Mouse (Mus musculus) MEL (cell line): ENCODE data around the gene Zranb3. TPM values are rescaled to one million over a fixed set of nuclear protein-coding genes. Genes with fewer than 3 reads are reported as not detected.

Experiments
- DNase-seq: peaks from one replicate; pipeline ENCODE4 v3.0.0; 2011; ENCODE audit warnings: low read depth, low spot score
- H3K27ac ChIP-seq: 2 replicates; pipeline ENCODE4 v1.5.1; 2012; ENCODE audit warnings: low read depth, mild to moderate bottlenecking, control low read depth, low read length, moderate library complexity; ENCODE audit not compliant: control insufficient read depth
- H3K27me3 ChIP-seq, 2 experiments: fragments of 150-350 bp in 1 of 2; sonication (generic) in 1 of 2; 2 replicates each; pipeline ENCODE4 v1.6.1; 2012; ENCODE audit warnings: low read length in 2 of 2, mild to moderate bottlenecking in 2 of 2, improper control_type of control experiment in 1 of 2, moderate library complexity in 1 of 2; ENCODE audit not compliant: insufficient read depth in 2 of 2, control insufficient read depth in 1 of 2
- H3K36me3 ChIP-seq, 2 experiments: 2 replicates each; pipeline ENCODE4 v1.6.1; 2012 to 2014; ENCODE audit warnings: low read length in 2 of 2, improper control_type of control experiment in 1 of 2, inconsistent platforms in 1 of 2, mild to moderate bottlenecking in 1 of 2; ENCODE audit not compliant: insufficient read depth in 2 of 2, control insufficient read depth in 1 of 2
- H3K4me1 ChIP-seq, 2 experiments: fragments of 150-350 bp in 1 of 2; sonication (generic) in 1 of 2; 2 replicates each; pipeline ENCODE4 v1.6.1; 2012; ENCODE audit warnings: low read length in 2 of 2, improper control_type of control experiment in 1 of 2, mild to moderate bottlenecking in 1 of 2; ENCODE audit not compliant: insufficient read depth in 2 of 2, control insufficient read depth in 1 of 2
- H3K4me3 ChIP-seq, 2 experiments: fragments of 150-350 bp in 1 of 2; sonication (generic) in 1 of 2; 2 replicates each; pipeline ENCODE4 v1.5.1; 2012; ENCODE audit warnings: low read depth in 2 of 2, low read length in 2 of 2, mild to moderate bottlenecking in 2 of 2, moderate library complexity in 2 of 2, control low read depth in 1 of 2, improper control_type of control experiment in 1 of 2; ENCODE audit not compliant: control insufficient read depth in 1 of 2, insufficient read depth in 1 of 2
- H3K79me2 ChIP-seq: 2 replicates; pipeline ENCODE4 v1.6.1; 2012; ENCODE audit warnings: mild to moderate bottlenecking, low read length, moderate library complexity; ENCODE audit not compliant: control insufficient read depth, poor library complexity, insufficient read depth
- H3K9ac ChIP-seq: 2 replicates; pipeline ENCODE4 v1.6.1; 2012; ENCODE audit warnings: low read depth, mild to moderate bottlenecking, control low read depth, low read length, moderate library complexity; ENCODE audit not compliant: control insufficient read depth, poor library complexity, severe bottlenecking
- H3K9me3 ChIP-seq: fragments of 150-350 bp; sonication (generic); replicated peaks from 2 replicates; pipeline ENCODE4 v1.6.1; 2012; ENCODE audit warnings: mild to moderate bottlenecking, low read length, improper control_type of control experiment, moderate library complexity; ENCODE audit not compliant: insufficient read depth
- BHLHE40 ChIP-seq: IDR thresholded peaks from 2 replicates; pipeline ENCODE4 v1.6.1; 2012; ENCODE audit warnings: low read depth, mild to moderate bottlenecking, inconsistent platforms, low read length, improper control_type of control experiment, borderline replicate concordance
- E2F4 ChIP-seq: IDR thresholded peaks from 2 replicates; pipeline ENCODE4 v1.6.1; 2011; ENCODE audit warnings: low read depth, low read length, improper control_type of control experiment, borderline replicate concordance
- GATA1 ChIP-seq: IDR thresholded peaks from 2 replicates; pipeline ENCODE4 v1.6.1; 2011; ENCODE audit warnings: low read depth, low read length, improper control_type of control experiment
- HCFC1 ChIP-seq: IDR thresholded peaks from 2 replicates; pipeline ENCODE4 v1.6.1; 2012; ENCODE audit warnings: low read depth, mild to moderate bottlenecking, inconsistent platforms, low read length, improper control_type of control experiment, moderate library complexity
- JUND ChIP-seq: IDR thresholded peaks from 2 replicates; pipeline ENCODE4 v1.6.1; 2011; ENCODE audit warnings: low read depth, mild to moderate bottlenecking, improper control_type of control experiment, low read length
- KAT2A ChIP-seq: conservative IDR thresholded peaks from 2 replicates; pipeline ENCODE4 v1.6.1; 2012; ENCODE audit warnings: low read depth, low read length, improper control_type of control experiment, inconsistent platforms
- MAFK ChIP-seq: IDR thresholded peaks from 2 replicates; pipeline ENCODE4 v1.6.1; 2011; ENCODE audit warnings: low read depth, mild to moderate bottlenecking, low read length, improper control_type of control experiment, borderline replicate concordance
- MAX ChIP-seq: IDR thresholded peaks from 2 replicates; pipeline ENCODE4 v1.6.1; 2011; ENCODE audit warnings: low read length, improper control_type of control experiment
- MAZ ChIP-seq: IDR thresholded peaks from 2 replicates; pipeline ENCODE4 v1.6.1; 2012; ENCODE audit warnings: low read depth, mild to moderate bottlenecking, inconsistent platforms, low read length, improper control_type of control experiment
- MEF2A ChIP-seq: IDR thresholded peaks from 2 replicates; pipeline ENCODE4 v1.6.1; 2014; ENCODE audit warnings: low read depth, mild to moderate bottlenecking, inconsistent platforms, low read length, improper control_type of control experiment; ENCODE audit not compliant: poor library complexity, insufficient replicate concordance, severe bottlenecking; ENCODE audit errors: extremely low read depth
- MYB ChIP-seq: IDR thresholded peaks from 2 replicates; pipeline ENCODE4 v1.6.1; 2011; ENCODE audit warnings: mild to moderate bottlenecking, low read depth, low read length, improper control_type of control experiment
- MYC ChIP-seq: IDR thresholded peaks from 2 replicates; pipeline ENCODE4 v1.6.1; 2011; ENCODE audit warnings: low read depth, mild to moderate bottlenecking, low read length, improper control_type of control experiment, moderate library complexity
- NELFE ChIP-seq: IDR thresholded peaks from 2 replicates; pipeline ENCODE4 v1.6.1; 2011; ENCODE audit warnings: low read depth, low read length, improper control_type of control experiment
- NRF1 ChIP-seq: IDR thresholded peaks from 2 replicates; pipeline ENCODE4 v1.6.1; 2014; ENCODE audit warnings: low read depth, mild to moderate bottlenecking, inconsistent platforms, low read length, improper control_type of control experiment, moderate library complexity; ENCODE audit not compliant: poor library complexity, insufficient read depth, severe bottlenecking
- POLR2AphosphoS2 ChIP-seq: IDR thresholded peaks from 2 replicates; pipeline ENCODE4 v1.6.1; 2011; ENCODE audit warnings: low read length, improper control_type of control experiment
- POLR2AphosphoS5 ChIP-seq: IDR thresholded peaks from 2 replicates; pipeline ENCODE4 v1.6.1; 2012; ENCODE audit warnings: low read depth, borderline replicate concordance, mild to moderate bottlenecking, inconsistent platforms, low read length, moderate library complexity, mixed read lengths
- RAD21 ChIP-seq: IDR thresholded peaks from 2 replicates; pipeline ENCODE4 v1.6.1; 2011; ENCODE audit warnings: mild to moderate bottlenecking, low read depth, low read length, improper control_type of control experiment
- RCOR1 ChIP-seq: IDR thresholded peaks from 2 replicates; pipeline ENCODE4 v1.6.1; 2012; ENCODE audit warnings: low read depth, mild to moderate bottlenecking, inconsistent platforms, low read length, improper control_type of control experiment
- SIN3A ChIP-seq: IDR thresholded peaks from 2 replicates; pipeline ENCODE4 v1.6.1; 2012; ENCODE audit warnings: low read length, improper control_type of control experiment, inconsistent platforms
- SMC3 ChIP-seq: IDR thresholded peaks from 2 replicates; pipeline ENCODE4 v1.6.1; 2011; ENCODE audit warnings: low read depth, low read length, improper control_type of control experiment
- TAL1 ChIP-seq: IDR thresholded peaks from 2 replicates; pipeline ENCODE4 v1.6.1; 2012; ENCODE audit warnings: mild to moderate bottlenecking, inconsistent platforms, low read length, moderate library complexity, mixed read lengths
- TBP ChIP-seq: IDR thresholded peaks from 2 replicates; pipeline ENCODE4 v1.8.0; 2011; ENCODE audit warnings: low read depth, low read length, improper control_type of control experiment
- TCF12 ChIP-seq: IDR thresholded peaks from 2 replicates; pipeline ENCODE4 v1.6.1; 2014; ENCODE audit warnings: low read depth, mild to moderate bottlenecking, inconsistent platforms, low read length, improper control_type of control experiment, moderate library complexity
- UBTF ChIP-seq: IDR thresholded peaks from 2 replicates; pipeline ENCODE4 v1.6.1; 2012; ENCODE audit warnings: low read depth, mild to moderate bottlenecking, inconsistent platforms, low read length, improper control_type of control experiment, moderate library complexity, borderline replicate concordance; ENCODE audit not compliant: insufficient read depth
- USF1 ChIP-seq: IDR thresholded peaks from 2 replicates; pipeline ENCODE4 v1.6.1; 2014; ENCODE audit warnings: low read depth, mild to moderate bottlenecking, inconsistent platforms, low read length, improper control_type of control experiment, moderate library complexity
- USF2 ChIP-seq, 2 experiments: IDR thresholded peaks; 2 replicates each; pipeline ENCODE4 v1.6.1; 2011 to 2012; ENCODE audit warnings: improper control_type of control experiment in 2 of 2, low read length in 2 of 2, borderline replicate concordance in 1 of 2, inconsistent platforms in 1 of 2, low read depth in 1 of 2, mild to moderate bottlenecking in 1 of 2; ENCODE audit not compliant: insufficient read depth in 1 of 2
- ZC3H11A ChIP-seq: IDR thresholded peaks from 2 replicates; pipeline ENCODE4 v1.6.1; 2012; ENCODE audit warnings: low read depth, mild to moderate bottlenecking, inconsistent platforms, low read length, improper control_type of control experiment
- ZKSCAN1 ChIP-seq: IDR thresholded peaks from 2 replicates; pipeline ENCODE4 v1.6.1; 2012; ENCODE audit warnings: low read depth, mild to moderate bottlenecking, inconsistent platforms, low read length, improper control_type of control experiment, moderate library complexity
- ZMIZ1 ChIP-seq: IDR thresholded peaks from 2 replicates; pipeline ENCODE4 v1.6.1; 2012; ENCODE audit warnings: low read depth, mild to moderate bottlenecking, inconsistent platforms, low read length, improper control_type of control experiment, moderate library complexity
- ZNF384 ChIP-seq: IDR thresholded peaks from 2 replicates; pipeline ENCODE4 v1.6.1; 2012; ENCODE audit warnings: low read depth, mild to moderate bottlenecking, inconsistent platforms, low read length, improper control_type of control experiment
- polyA plus RNA-seq, 2 experiments: library from polyadenylated mRNA; stranded (reverse) in 1 of 2; unstranded in 1 of 2; fragments of >175 nt in 1 of 2; fragments of >200 nt in 1 of 2; gene quantifications; 2 replicates each; pipeline versions ENCODE4 v1.2.1 to v1.2.4; 2012; ENCODE audit warnings: low replicate concordance in 2 of 2, low read depth in 1 of 2; ENCODE audit not compliant: insufficient read length in 2 of 2, insufficient read depth in 1 of 2, missing spikeins in 1 of 2
- total RNA-seq: library from RNA; depleted of rRNA; stranded (reverse); fragments of 300-350 nt; gene quantifications from 2 replicates; pipeline ENCODE4 v1.2.3, GENCODE M21; 2012

The Zranb3 gene
- total and polyA plus RNA-seq, 3 experiments: 3.9 to 4.1 TPM; not detected in 1

DNA sequence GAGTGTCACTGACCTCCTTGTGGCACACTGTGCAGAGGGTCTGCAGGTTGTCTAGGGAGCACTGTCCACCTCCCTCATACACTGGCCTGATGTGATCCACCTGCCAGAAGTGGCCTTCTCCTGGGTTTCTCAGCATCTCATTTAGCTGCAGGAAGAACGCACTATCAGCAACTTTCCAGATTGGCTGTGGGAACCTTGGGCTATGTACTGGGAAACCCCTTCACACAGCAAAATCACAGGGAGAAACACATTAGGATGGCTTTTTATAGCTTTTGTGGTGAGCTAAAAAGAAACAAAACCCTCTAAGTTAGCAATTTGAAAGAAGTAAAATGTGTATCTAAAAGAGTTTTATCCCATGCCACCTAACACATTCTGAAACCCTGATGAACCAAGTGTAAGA is 146.3 kb downstream of the Zranb3 start:
- Histone ChIP-seq H3K4me1 (no peaks in the 10 kb centered on the region), H3K36me3 (no peaks in the 10 kb centered on the region), H3K27me3 (no peaks in the 10 kb centered on the region), H3K79me2 (no peaks in the 10 kb centered on the region), H3K9me3 (no peaks in the 10 kb centered on the region), H3K4me3 (no peak overlapping the region), H3K27ac (no peak overlapping the region), H3K9ac (no peak overlapping the region)
- TF ChIP-seq TAL1 (no peak), E2F4 (no peak), MAFK (no peak), JUND (no peak), MYC (no peak), MAZ (no peak), HCFC1 (no peak), MYB (no peak), USF2 (IDR thresholded peaks at IDR 0.05; ENCODE audit: borderline replicate concordance in 1 of 2, insufficient read depth in 1 of 2, low read depth in 1 of 2, low read length in 2 of 2) (no peak), TBP (no peak), NRF1 (no peak), POLR2AphosphoS2 (no peak), RAD21 (no peak), SMC3 (no peak), ZC3H11A (no peak), MAX (no peak), NELFE (no peak), SIN3A (no peak), ZNF384 (no peak)
- DNase-seq: no peak

DNA sequence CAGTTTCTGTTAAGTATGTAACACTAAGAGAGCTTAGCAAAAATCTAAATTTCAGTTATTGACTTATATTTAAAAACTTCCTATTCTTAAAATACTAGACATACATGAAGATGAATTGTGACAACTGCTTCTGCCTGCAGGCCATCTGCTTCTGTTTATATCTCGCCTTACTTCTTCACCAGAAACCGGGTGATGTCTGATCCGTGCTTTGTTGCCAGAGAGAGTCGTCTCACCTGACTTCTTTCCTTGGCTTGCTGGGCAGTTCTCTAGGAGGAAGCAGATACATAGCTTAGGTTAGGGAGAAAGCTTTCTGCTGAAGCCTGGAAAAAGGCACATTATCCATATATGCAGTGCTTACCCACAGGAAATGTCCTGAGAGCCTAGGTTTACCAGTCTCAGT is 148.0 kb downstream of the Zranb3 start:
- no peak overlapping the region for H3K9ac ChIP-seq
- no peaks in the 10 kb centered on the region for H3K4me1 ChIP-seq
- no peak overlapping the region for H3K4me3 ChIP-seq
- no peaks in the 10 kb centered on the region for H3K36me3 ChIP-seq
- H3K27me3 ChIP-seq: no peaks in the 10 kb centered on the region
- TF ChIP-seq UBTF (no peak), BHLHE40 (no peak), GATA1 (no peak), KAT2A (no peak), MYC (no peak), POLR2AphosphoS5 (no peak), USF1 (no peak), TCF12 (no peak), RCOR1 (no peak), MEF2A (no peak), MAFK (no peak), NRF1 (no peak), POLR2AphosphoS2 (no peak), ZMIZ1 (no peak), HCFC1 (no peak), ZC3H11A (no peak), NELFE (no peak), MAX (no peak), ZKSCAN1 (no peak)
- TF ChIP-seq, all 39 proteins: peak for 0
- no peak for DNase-seq
- Histone ChIP-seq H3K27ac (no peak overlapping the region), H3K79me2 (no peaks in the 10 kb centered on the region), H3K9me3 (no peaks in the 10 kb centered on the region)
